Mouse (Mus musculus) kidney, adult 2 months (tissue): Measurements from ENCODE around the gene Tsr1.

Experiments used
- CTCF ChIP-seq: fragments of 200-500 bp; conservative IDR thresholded peaks from 2 replicates; pipeline ENCODE4 v1.5.1; 2011; ENCODE audit warnings: low read depth, mild to moderate bottlenecking, control low read depth, low read length, moderate library complexity, mixed read lengths; ENCODE audit not compliant: insufficient read depth, insufficient read length
- POLR2A ChIP-seq: fragments of 200-500 bp; IDR thresholded peaks from one replicate; pipeline ENCODE4 v1.6.1; 2011; ENCODE audit warnings: low read depth, low read length, control low read depth

DNA sequence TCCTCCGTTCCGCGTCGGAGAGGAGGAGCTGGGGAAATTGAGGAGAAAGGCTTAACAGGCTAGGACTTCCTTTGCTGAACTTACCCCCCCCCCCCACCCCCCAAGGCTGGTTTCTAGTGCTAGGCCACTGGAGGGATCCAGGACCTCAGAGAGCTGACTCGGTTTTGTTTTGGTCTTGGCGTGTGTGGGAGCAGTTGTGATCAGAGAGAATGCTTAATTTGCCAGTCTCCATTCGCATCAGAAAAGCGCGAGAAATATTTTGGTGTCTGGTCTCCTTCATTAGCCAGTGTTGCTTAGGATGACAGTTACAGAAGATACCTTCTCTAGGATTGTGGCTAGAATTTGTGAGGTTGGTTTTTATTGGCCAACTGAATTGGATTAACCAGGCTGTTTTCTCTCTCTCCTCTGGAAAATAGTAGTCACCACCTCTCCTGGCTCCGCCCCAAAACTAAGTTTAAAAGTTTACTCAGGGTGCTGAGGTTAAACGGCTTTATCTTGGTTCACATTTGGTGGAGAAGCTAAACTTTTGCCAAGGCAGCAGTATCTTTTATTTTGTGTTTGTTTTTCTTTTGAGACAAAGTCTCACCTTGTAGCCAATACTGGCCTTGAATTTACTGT lies 28.6 kb downstream of the Tsr1 start:
- TF ChIP-seq CTCF (no peak), POLR2A (no peak)
